Mouse (Mus musculus): ENCODE data around the gene Slco1a6. TPM values are rescaled to one million over a fixed set of nuclear protein-coding genes. Genes with fewer than 3 reads are reported as not detected.

Gene Slco1a6
- 4.0 TPM for total RNA-seq (2023)

GRCm38 (mm10) chr6:142208421-142208820, at the start of gene Slco1a6:
Gene Slco1a6 (minus strand): TSS chr6:142208521.

Other genes starting within 250 kb of the Slco1a6 start
- gene Gm6614, start 197.1 kb downstream of the Slco1a6 start, total RNA-seq (2023), result not detected
- not detected for gene Iapp, start 89.9 kb upstream of the Slco1a6 start, total RNA-seq (2023)
- not detected for gene Slco1a5, start 114.5 kb upstream of the Slco1a6 start, total RNA-seq (2023)
- gene Pyroxd1, start 137.1 kb upstream of the Slco1a6 start, total RNA-seq (2023), result 31.7 TPM
- gene Recql, start 178.6 kb upstream of the Slco1a6 start, total RNA-seq (2023), result 23.8 TPM
- gene Golt1b, start 178.7 kb upstream of the Slco1a6 start, total RNA-seq (2023), result 31.1 TPM
- gene Spx, start 204.9 kb upstream of the Slco1a6 start, total RNA-seq (2023), result 3.6 TPM